Mouse (Mus musculus): ENCODE results near the gene Trim27.

DNA sequence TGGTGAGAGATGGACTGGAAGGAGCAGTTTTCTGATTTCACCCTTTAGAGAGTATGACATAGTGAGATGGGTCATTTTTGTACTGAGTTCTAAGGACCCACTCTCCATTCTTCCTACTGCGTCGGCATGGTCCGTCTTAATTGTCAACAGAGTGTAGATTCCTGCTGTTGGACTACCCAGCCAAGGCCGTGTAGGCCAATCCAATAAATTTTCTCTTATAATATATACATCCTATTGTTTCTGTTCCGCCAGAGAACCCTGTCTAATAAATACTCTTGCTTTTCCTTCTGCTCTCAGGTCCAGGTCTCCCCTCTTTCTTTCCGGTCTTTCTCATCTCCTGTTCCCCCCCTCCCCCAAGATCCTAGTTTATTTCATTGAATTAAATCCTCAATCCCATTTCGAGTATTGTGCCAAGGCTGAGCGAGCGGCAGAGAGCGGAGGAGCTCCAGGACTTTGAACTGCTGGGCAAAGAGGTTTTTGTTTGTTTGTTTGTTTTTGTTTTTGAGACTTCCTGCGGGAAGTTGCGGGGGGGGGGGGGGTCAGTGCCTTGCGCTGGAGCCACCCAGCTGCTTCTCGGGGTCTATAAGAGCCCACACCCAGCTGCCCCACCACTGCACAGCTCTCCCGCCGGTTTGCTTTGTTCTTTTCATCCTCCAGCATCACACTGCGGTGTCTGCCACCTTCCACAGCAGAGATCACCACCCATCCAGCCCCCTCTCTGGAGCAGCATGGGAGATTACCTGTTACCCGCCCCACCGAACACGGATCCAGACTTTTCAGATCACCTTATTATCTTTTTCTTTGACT is 42.6 kb downstream of the Trim27 start:
- TF ChIP-seq CTCF (IDR thresholded peaks at IDR 0.05; ENCODE audit: low read depth) (no peak), EP300 (optimal IDR thresholded peaks at IDR 0.05) (no peak)
